Mouse (Mus musculus) induced T-regulatory cell, adult 2 months (primary cell): ENCODE results near the gene Rap1b.

Experiments
- DNase-seq: peaks from one replicate; pipeline ENCODE4 v3.0.0-alpha.2; 2012; ENCODE audit warnings: low read depth

The Rap1b gene

GRCm38 (mm10) chr10:117769541-117770285 lies 76.1 kb downstream of the Rap1b start:
- DNase-seq = no peak

GRCm38 (mm10) chr10:117768141-117768440 lies 77.7 kb downstream of the Rap1b start:
- DNase-seq = no peak

GRCm38 (mm10) chr10:117767286-117768140 lies 78.3 kb downstream of the Rap1b start:
- DNase-seq = no peak

GRCm38 (mm10) chr10:117766896-117767160 lies 79.0 kb downstream of the Rap1b start:
- DNase-seq = no peak

- no peak for DNase-seq
These were observed 79.5 kb downstream of the Rap1b start for GRCm38 (mm10) chr10:117766111-117766895.

- no peak for DNase-seq
These were observed 80.5 kb downstream of the Rap1b start for GRCm38 (mm10) chr10:117765116-117765894.

- no peak for DNase-seq
These were observed 81.2 kb downstream of the Rap1b start for GRCm38 (mm10) chr10:117764598-117764997.
